Mouse (Mus musculus): ENCODE measurements at regions not wholly inside any gene's neighbourhood (a gene's known extent, or its start where the extent isn't known, plus 50 kb on each side); places are given as distances from the start of the nearest gene placed in this dataset.

- H3K4me3 ChIP-seq (replicated peaks), result no peak overlapping the region
- no peak for TF ChIP-seq GATA1 (IDR thresholded peaks at IDR 0.05; ENCODE audit: borderline replicate concordance, low read length)
- TF ChIP-seq FLI1 (IDR thresholded peaks at IDR 0.05; ENCODE audit: low read length), result no peak
- H3K9me3 ChIP-seq, result no peaks in the 10 kb centered on the region
- peaks cover 4% of the 10 kb centered on the region for H3K27me3 ChIP-seq (replicated peaks)
- no peaks in the 10 kb centered on the region for H3K36me3 ChIP-seq (replicated peaks; ENCODE audit: low read length)
- H3K4me1 ChIP-seq, result peaks cover 66% of the 10 kb centered on the region
These were observed 120.9 kb upstream of the Parp11 start for GRCm38 (mm10) chr6:127325596-127326332.

GRCm38 (mm10) chr6:127326333-127326729 lies 120.3 kb upstream of the Parp11 start:
- H3K4me3 ChIP-seq (replicated peaks), result no peak overlapping the region
- H3K4me1 ChIP-seq, result peaks cover 66% of the 10 kb centered on the region
- H3K36me3 ChIP-seq (replicated peaks; ENCODE audit: low read length), result no peaks in the 10 kb centered on the region
- TF ChIP-seq GATA1 (IDR thresholded peaks at IDR 0.05; ENCODE audit: borderline replicate concordance, low read length) (no peak), FLI1 (IDR thresholded peaks at IDR 0.05; ENCODE audit: low read length) (no peak)
- no peaks in the 10 kb centered on the region for H3K9me3 ChIP-seq
- peaks cover 4% of the 10 kb centered on the region for H3K27me3 ChIP-seq (replicated peaks)

- Histone ChIP-seq H3K4me3 (replicated peaks) (peak overlapping the region; percentile 91), H3K4me1 (peaks cover 71% of the 10 kb centered on the region), H3K9me3 (no peaks in the 10 kb centered on the region), H3K27me3 (replicated peaks) (peaks cover 2% of the 10 kb centered on the region), H3K36me3 (replicated peaks; ENCODE audit: low read length) (no peaks in the 10 kb centered on the region)
- no peak for TF ChIP-seq FLI1 (IDR thresholded peaks at IDR 0.05; ENCODE audit: low read length)
- TF ChIP-seq GATA1 (IDR thresholded peaks at IDR 0.05; ENCODE audit: borderline replicate concordance, low read length), result no peak
These were observed 117.2 kb upstream of the Parp11 start for GRCm38 (mm10) chr6:127329191-127330014.

GRCm38 (mm10) chr6:127330015-127330705 lies 116.5 kb upstream of the Parp11 start:
- H3K4me1 ChIP-seq, result peaks cover 68% of the 10 kb centered on the region
- H3K4me3 ChIP-seq (replicated peaks), result peak overlapping the region; percentile 91
- no peaks in the 10 kb centered on the region for H3K36me3 ChIP-seq (replicated peaks; ENCODE audit: low read length)
- H3K9me3 ChIP-seq, result no peaks in the 10 kb centered on the region
- peaks cover 2% of the 10 kb centered on the region for H3K27me3 ChIP-seq (replicated peaks)
- no peak for TF ChIP-seq FLI1 (IDR thresholded peaks at IDR 0.05; ENCODE audit: low read length)
- no peak for TF ChIP-seq GATA1 (IDR thresholded peaks at IDR 0.05; ENCODE audit: borderline replicate concordance, low read length)

GRCm38 (mm10) chr6:127331091-127331490 lies 115.5 kb upstream of the Parp11 start:
- Histone ChIP-seq H3K4me1 (peaks cover 68% of the 10 kb centered on the region), H3K9me3 (no peaks in the 10 kb centered on the region), H3K4me3 (replicated peaks) (no peak overlapping the region), H3K36me3 (replicated peaks; ENCODE audit: low read length) (no peaks in the 10 kb centered on the region), H3K27me3 (replicated peaks) (peaks cover 4% of the 10 kb centered on the region)
- TF ChIP-seq FLI1 (IDR thresholded peaks at IDR 0.05; ENCODE audit: low read length), result no peak
- TF ChIP-seq GATA1 (IDR thresholded peaks at IDR 0.05; ENCODE audit: borderline replicate concordance, low read length), result no peak

- H3K9me3 ChIP-seq, result no peaks in the 10 kb centered on the region
- peaks cover 77% of the 10 kb centered on the region for H3K4me1 ChIP-seq
- TF ChIP-seq FLI1 (IDR thresholded peaks at IDR 0.05; ENCODE audit: low read length) (no peak), GATA1 (IDR thresholded peaks at IDR 0.05; ENCODE audit: borderline replicate concordance, low read length) (no peak)
- peaks cover 2% of the 10 kb centered on the region for H3K27me3 ChIP-seq (replicated peaks)
- H3K4me3 ChIP-seq (replicated peaks), result no peak overlapping the region
- no peaks in the 10 kb centered on the region for H3K36me3 ChIP-seq (replicated peaks; ENCODE audit: low read length)
These were observed 112.4 kb upstream of the Parp11 start for GRCm38 (mm10) chr6:127334256-127334655.

- Histone ChIP-seq H3K4me3 (replicated peaks) (no peak overlapping the region), H3K9me3 (no peaks in the 10 kb centered on the region), H3K36me3 (replicated peaks; ENCODE audit: low read length) (no peaks in the 10 kb centered on the region), H3K4me1 (peaks cover 67% of the 10 kb centered on the region), H3K27me3 (replicated peaks) (peaks cover 2% of the 10 kb centered on the region)
- TF ChIP-seq GATA1 (IDR thresholded peaks at IDR 0.05; ENCODE audit: borderline replicate concordance, low read length) (no peak), FLI1 (IDR thresholded peaks at IDR 0.05; ENCODE audit: low read length) (no peak)
These were observed 111.2 kb upstream of the Parp11 start for GRCm38 (mm10) chr6:127335462-127335886.

GRCm38 (mm10) chr6:127335996-127336660 lies 110.5 kb upstream of the Parp11 start:
- Histone ChIP-seq H3K4me1 (peaks cover 67% of the 10 kb centered on the region), H3K9me3 (no peaks in the 10 kb centered on the region), H3K4me3 (replicated peaks) (peak overlapping the region; percentile 76), H3K36me3 (replicated peaks; ENCODE audit: low read length) (no peaks in the 10 kb centered on the region), H3K27me3 (replicated peaks) (peaks cover 2% of the 10 kb centered on the region)
- no peak for TF ChIP-seq GATA1 (IDR thresholded peaks at IDR 0.05; ENCODE audit: borderline replicate concordance, low read length)
- no peak for TF ChIP-seq FLI1 (IDR thresholded peaks at IDR 0.05; ENCODE audit: low read length)

- Histone ChIP-seq H3K27me3 (replicated peaks) (peaks cover 5% of the 10 kb centered on the region), H3K4me1 (peaks cover 70% of the 10 kb centered on the region), H3K36me3 (replicated peaks; ENCODE audit: low read length) (no peaks in the 10 kb centered on the region), H3K4me3 (replicated peaks) (peak overlapping the region; percentile 76), H3K9me3 (no peaks in the 10 kb centered on the region)
- TF ChIP-seq FLI1 (IDR thresholded peaks at IDR 0.05; ENCODE audit: low read length) (no peak), GATA1 (IDR thresholded peaks at IDR 0.05; ENCODE audit: borderline replicate concordance, low read length) (no peak)
These were observed 109.8 kb upstream of the Parp11 start for GRCm38 (mm10) chr6:127336681-127337397.

Data from megakaryocyte, embryonic 14.5 days (primary cell).